Mouse (Mus musculus) ES-E14 (cell line): Measurements from ENCODE around the gene Gfer.

Experiments used
- CHD2 ChIP-seq: IDR thresholded peaks from 2 replicates; pipeline ENCODE4 v1.6.1; 2014; ENCODE audit warnings: mild to moderate bottlenecking, low read depth, low read length, inconsistent platforms
- HCFC1 ChIP-seq: IDR thresholded peaks from 2 replicates; pipeline ENCODE4 v1.6.1; 2012; ENCODE audit warnings: low read length, inconsistent platforms, borderline replicate concordance; ENCODE audit not compliant: insufficient read depth
- MAFK ChIP-seq: IDR thresholded peaks from 2 replicates; pipeline ENCODE4 v1.6.1; 2014; ENCODE audit warnings: mild to moderate bottlenecking, low read depth, low read length, inconsistent platforms; ENCODE audit not compliant: insufficient read depth
- ZC3H11A ChIP-seq: IDR thresholded peaks from 2 replicates; pipeline ENCODE4 v1.6.1; 2012; ENCODE audit warnings: low read depth, mild to moderate bottlenecking, inconsistent platforms, low read length, borderline replicate concordance
- ZNF384 ChIP-seq: IDR thresholded peaks from 2 replicates; pipeline ENCODE4 v1.6.1; 2012; ENCODE audit warnings: low read depth, low read length, inconsistent platforms

DNA sequence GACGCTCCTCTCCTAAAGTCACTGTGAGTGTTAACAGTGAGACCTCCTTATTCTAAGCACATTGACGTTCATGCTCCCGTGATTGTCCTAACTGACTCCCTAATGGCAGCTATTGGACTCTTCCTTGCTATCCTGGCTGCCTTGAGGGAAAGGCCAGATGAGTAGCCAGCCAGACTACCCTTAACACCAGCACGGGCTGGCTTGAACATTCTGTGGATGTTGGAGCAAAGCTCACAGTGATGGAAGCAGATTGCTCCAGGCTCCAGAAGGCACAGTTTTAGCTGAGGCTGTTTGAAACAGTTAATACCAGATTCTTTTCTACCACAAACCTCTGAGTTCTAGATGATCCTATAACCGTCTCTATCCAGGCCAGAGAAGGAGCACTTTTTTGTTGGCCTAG is 47.9 kb upstream of the Gfer start:
- no peak for TF ChIP-seq CHD2
- no peak for TF ChIP-seq ZC3H11A
- no peak for TF ChIP-seq MAFK
- no peak for TF ChIP-seq HCFC1
- TF ChIP-seq ZNF384, result no peak
